Mouse (Mus musculus) heart, adult 2 months (tissue): ENCODE data around the gene Acer3.

Source experiments
- CTCF ChIP-seq: fragments of 200-600 bp; IDR thresholded peaks from 2 replicates; pipeline ENCODE4 v1.8.1; 2022; ENCODE audit warnings: antibody characterized with exemption, mild to moderate bottlenecking, moderate library complexity
- POLR2A ChIP-seq: fragments of 200-500 bp; IDR thresholded peaks from 2 replicates; pipeline ENCODE4 v1.6.1; 2011; ENCODE audit warnings: mild to moderate bottlenecking, low read depth, low read length, control low read depth; ENCODE audit not compliant: insufficient read depth

- no peak for TF ChIP-seq CTCF
- TF ChIP-seq POLR2A = no peak
Observed at GRCm38 (mm10) chr7:98160041-98160740, 160.8 kb downstream of the Acer3 start.
